Mouse (Mus musculus): ENCODE measurements around the gene Olfr132. TPM values are rescaled to one million over a fixed set of nuclear protein-coding genes. Genes with fewer than 3 reads are reported as not detected.

Gene Olfr132
- polyA plus RNA-seq, 1 experiment, result not detected

DNA sequence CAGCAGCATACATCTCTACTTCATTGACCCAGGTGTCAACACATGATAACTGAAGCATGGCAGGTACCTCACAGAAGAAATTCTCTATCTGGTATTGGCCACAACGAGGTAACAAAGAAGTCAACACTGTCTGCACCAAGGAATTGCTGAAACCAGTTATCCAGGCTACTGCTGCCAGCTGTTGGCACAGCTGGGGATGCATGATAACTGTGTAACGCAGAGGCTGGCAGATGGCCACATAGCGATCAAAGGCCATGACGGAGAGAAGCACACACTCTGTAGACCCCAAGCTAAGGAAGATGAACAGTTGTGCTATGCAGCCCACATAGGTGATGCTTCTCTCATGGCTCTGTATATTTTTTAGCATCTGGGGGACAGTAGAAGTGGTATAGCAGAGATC is 52.0 kb downstream of the Olfr132 start:
- no peak for TF ChIP-seq POLR2A (IDR thresholded peaks at IDR 0.05; ENCODE audit: insufficient read length, low read depth)
- no peak for TF ChIP-seq USF1 (IDR thresholded peaks at IDR 0.05; ENCODE audit: low read depth)
- TF ChIP-seq CEBPB (IDR thresholded peaks at IDR 0.05; ENCODE audit: insufficient read depth, poor library complexity, severe bottlenecking), result no peak
- TF ChIP-seq SRF (IDR thresholded peaks at IDR 0.05; ENCODE audit: control insufficient read depth, insufficient read length, low read depth), result no peak
- no peak for TF ChIP-seq MYOG (IDR thresholded peaks at IDR 0.05; ENCODE audit: control insufficient read depth in 1 of 3, insufficient read depth in 1 of 3, insufficient read length in 2 of 3, low read depth in 2 of 3)
- H3K36me3 ChIP-seq (ENCODE audit: control insufficient read depth, insufficient read depth), result no peaks in the 10 kb centered on the region
- H3K27me3 ChIP-seq (ENCODE audit: control insufficient read depth, insufficient read depth, insufficient read length), result no peaks in the 10 kb centered on the region
- H3ac ChIP-seq (ENCODE audit: control insufficient read depth, insufficient read length), result no peak overlapping the region
- no peaks in the 10 kb centered on the region for H3K79me2 ChIP-seq (ENCODE audit: control insufficient read depth, insufficient read depth)
- H3K4me3 ChIP-seq, result no peak overlapping the region
- H3K4me2 ChIP-seq (ENCODE audit: low read depth), result no peak overlapping the region

Other genes starting within 250 kb of the Olfr132 start
- not detected for gene Olfr127, start 234.1 kb downstream of the Olfr132 start, polyA plus RNA-seq (2012; fragmentation: generic; extraction: Trizol)
- gene Olfr128, start 214.0 kb downstream of the Olfr132 start, polyA plus RNA-seq (2012; fragmentation: generic; extraction: Trizol), result not detected
- not detected for gene Olfr761, start 181.4 kb downstream of the Olfr132 start, polyA plus RNA-seq (2012; fragmentation: generic; extraction: Trizol)
- gene Olfr129, start 74.4 kb downstream of the Olfr132 start, polyA plus RNA-seq (2012; fragmentation: generic; extraction: Trizol), result not detected
- gene Olfr130, start 70.6 kb downstream of the Olfr132 start, polyA plus RNA-seq (2012; fragmentation: generic; extraction: Trizol), result not detected
- not detected for gene Olfr131, start 45.8 kb downstream of the Olfr132 start, polyA plus RNA-seq (2012; fragmentation: generic; extraction: Trizol)
- not detected for gene Olfr133, start 10.8 kb upstream of the Olfr132 start, polyA plus RNA-seq (2012; fragmentation: generic; extraction: Trizol)
- not detected for gene Olfr134, start 36.9 kb upstream of the Olfr132 start, polyA plus RNA-seq (2012; fragmentation: generic; extraction: Trizol)
- not detected for gene Olfr135, start 69.8 kb upstream of the Olfr132 start, polyA plus RNA-seq (2012; fragmentation: generic; extraction: Trizol)
- gene Olfr138, start 126.5 kb upstream of the Olfr132 start, polyA plus RNA-seq (2012; fragmentation: generic; extraction: Trizol), result not detected
- gene Olfr137, start 173.0 kb upstream of the Olfr132 start, polyA plus RNA-seq (2012; fragmentation: generic; extraction: Trizol), result not detected
- not detected for gene Olfr136, start 195.3 kb upstream of the Olfr132 start, polyA plus RNA-seq (2012; fragmentation: generic; extraction: Trizol)

All from myocyte (in vitro differentiated cells).